Mouse (Mus musculus) erythroblast, embryonic 14.5 days (primary cell): Measurements from ENCODE around the gene Rpl35.

Source experiments
- GATA1 ChIP-seq: IDR thresholded peaks from 2 replicates; pipeline ENCODE4 v1.6.1; 2012; ENCODE audit warnings: low read length, inconsistent platforms, mixed read lengths
- TAL1 ChIP-seq: IDR thresholded peaks from 3 replicates; pipeline ENCODE4 v1.6.1; 2012; ENCODE audit warnings: low read length, inconsistent platforms, mixed read lengths

DNA sequence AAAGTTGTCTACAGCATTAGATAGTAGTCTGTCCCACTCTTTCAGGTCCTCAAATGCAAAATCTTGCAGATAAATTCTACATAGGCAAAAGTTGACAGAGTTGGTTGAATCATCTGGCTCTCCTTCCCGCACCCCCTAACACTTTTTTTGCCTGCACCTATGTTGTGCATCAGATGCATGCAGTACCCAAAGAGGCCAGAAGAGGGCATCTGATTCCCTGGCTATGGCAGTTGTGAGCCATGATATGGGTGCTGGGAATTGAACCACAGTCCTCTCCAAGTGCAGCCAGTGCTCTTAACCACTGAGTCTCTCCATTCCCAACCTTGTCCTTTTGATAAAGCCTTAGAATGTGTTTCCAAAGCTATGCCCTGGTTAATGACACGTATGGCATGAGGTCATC, 22.0 kb downstream of the Rpl35 start:
- TF ChIP-seq GATA1: no peak
- no peak for TF ChIP-seq TAL1
